Mouse (Mus musculus) lung, postnatal 0 days (tissue): ENCODE measurements around the gene Lypd3. TPM values are rescaled to one million over a fixed set of nuclear protein-coding genes. Genes with fewer than 3 reads are reported as not detected.
"Not testable (repeated sequence)": the region's sequence is repeated elsewhere in the genome, so short reads cannot be mapped to it uniquely, and the experiment has no call there.

Experiments
- ATAC-seq: fragments of 200-750 bp; cut with Nextera tagmentation; 2 replicates; pipeline ENCODE4 v1.8.0; 2017; ENCODE audit warnings: moderate library complexity
- DNase-seq: peaks from one replicate; pipeline ENCODE4 v3.0.0-alpha.2; 2016; ENCODE audit warnings: low spot score
- H3K27ac ChIP-seq: fragments of 300-500 bp; sonication (generic); 2 replicates; pipeline ENCODE4 v1.5.1; 2014; ENCODE audit warnings: antibody characterized with exemption, mild to moderate bottlenecking, low read length, mixed read lengths
- H3K27me3 ChIP-seq: fragments of 300-500 bp; sonication (generic); replicated peaks from 2 replicates; pipeline ENCODE4 v1.6.1; 2014; ENCODE audit warnings: low read length, mixed read lengths; ENCODE audit not compliant: insufficient read depth
- H3K36me3 ChIP-seq: fragments of 300-500 bp; sonication (generic); 2 replicates; pipeline ENCODE4 v1.6.1; 2014; ENCODE audit warnings: low read length, mixed read lengths; ENCODE audit not compliant: insufficient read depth
- H3K4me1 ChIP-seq: fragments of 300-500 bp; sonication (generic); 2 replicates; pipeline ENCODE4 v1.6.1; 2014; ENCODE audit warnings: antibody characterized with exemption, low read depth, low read length, mixed read lengths; ENCODE audit not compliant: insufficient read depth
- H3K4me2 ChIP-seq: fragments of 300-500 bp; sonication (generic); replicated peaks from 2 replicates; pipeline ENCODE4 v1.6.1; 2014; ENCODE audit warnings: low read depth, mild to moderate bottlenecking, low read length, moderate library complexity, mixed read lengths
- H3K4me3 ChIP-seq: fragments of 300-500 bp; sonication (generic); 2 replicates; pipeline ENCODE4 v1.5.1; 2014; ENCODE audit warnings: low read depth, low read length
- H3K9ac ChIP-seq: fragments of 300-500 bp; sonication (generic); replicated peaks from 2 replicates; pipeline ENCODE4 v1.6.1; 2014; ENCODE audit warnings: low read depth, mild to moderate bottlenecking
- H3K9me3 ChIP-seq: fragments of 300-500 bp; sonication (generic); 2 replicates; pipeline ENCODE4 v1.6.1; 2016; ENCODE audit warnings: low read length, mixed read lengths
- CTCF ChIP-seq: IDR thresholded peaks from 2 replicates; pipeline ENCODE4 v1.5.1; 2016; ENCODE audit warnings: antibody characterized with exemption, mild to moderate bottlenecking
- EP300 ChIP-seq: IDR thresholded peaks from 2 replicates; pipeline ENCODE4 v1.6.1; 2016; ENCODE audit warnings: antibody characterized with exemption, mild to moderate bottlenecking, control low read depth
- WGBS: fragments of 180-500 bp; shearing (Covaris S2); extraction: QIAGEN DNeasy Blood & Tissue Kit; methylation state at CpG from one replicate; pipeline ENCODE4 v1.1.7; 2014; 5-methylcytosine and 5-hydroxymethylcytosine counted together
- polyA plus RNA-seq: library from polyadenylated mRNA; unstranded; fragments of >200 nt; fragmentation: Nextera tagmentation; extraction: Ambion mirVana; gene quantifications from 2 replicates; pipeline ENCODE4 v1.2.1, GENCODE M21; 2015

Gene Lypd3
- polyA plus RNA-seq, 1 experiment from 2014 or later = not detected

- peak overlapping the region; percentile 71 for H3K27ac ChIP-seq
- WGBS = 0% methylated on average over 36 of the region's 36 CpGs
- peaks cover 11% of the 10 kb centered on the region; the same call in 1 of the 2 replicates for H3K27me3 ChIP-seq
- H3K36me3 ChIP-seq = no peaks in the 10 kb centered on the region
- DNase-seq = peak; percentile 91
- peak; percentile 86 for ATAC-seq
- peak overlapping the region; percentile 29 for H3K9ac ChIP-seq
- H3K9me3 ChIP-seq = no peaks in the 10 kb centered on the region
- peak overlapping the region; percentile 88 for H3K4me2 ChIP-seq
- peak overlapping the region; percentile 57 for H3K4me3 ChIP-seq
- TF ChIP-seq CTCF = no peak
- TF ChIP-seq EP300 = no peak
- H3K4me1 ChIP-seq = peaks cover 8% of the 10 kb centered on the region; the same call in 1 of the 2 replicates
Measured at GRCm38 (mm10) chr7:24610879-24611494, 25.4 kb upstream of the Lypd3 start.

- Histone ChIP-seq H3K4me2 (peak overlapping the region; percentile 88), H3K4me1 (peaks cover 8% of the 10 kb centered on the region; the same call in 1 of the 2 replicates), H3K4me3 (peak overlapping the region; percentile 57), H3K27ac (no peak overlapping the region), H3K36me3 (no peaks in the 10 kb centered on the region), H3K27me3 (peaks cover 11% of the 10 kb centered on the region; the same call in 1 of the 2 replicates), H3K9me3 (no peaks in the 10 kb centered on the region), H3K9ac (peak overlapping the region; percentile 29)
- no peak for ATAC-seq
- no peak for DNase-seq
- 8% methylated on average over 7 of the region's 7 CpGs for WGBS
- TF ChIP-seq CTCF = no peak
- TF ChIP-seq EP300 = no peak
Measured at GRCm38 (mm10) chr7:24611709-24612108, 24.6 kb upstream of the Lypd3 start.

- DNase-seq = no peak
- 3% methylated on average over 27 of the region's 27 CpGs for whole genome bisulfite sequencing
Measured at GRCm38 (mm10) chr7:24612308-24612910, 23.9 kb upstream of the Lypd3 start.

GRCm38 (mm10) chr7:24614816-24615215 lies 21.5 kb upstream of the Lypd3 start:
- 58% methylated on average over 13 of the region's 13 CpGs for WGBS
- DNase-seq (no peak), ATAC-seq (no peak)
- Histone ChIP-seq H3K36me3 (no peaks in the 10 kb centered on the region), H3K9ac (no peak overlapping the region), H3K27me3 (peaks cover 11% of the 10 kb centered on the region; the same call in 1 of the 2 replicates), H3K4me2 (no peak overlapping the region), H3K9me3 (no peaks in the 10 kb centered on the region), H3K4me3 (no peak overlapping the region), H3K27ac (no peak overlapping the region), H3K4me1 (peaks cover 8% of the 10 kb centered on the region; the same call in 1 of the 2 replicates)
- TF ChIP-seq CTCF = no peak
- no peak for TF ChIP-seq EP300

More at GRCm38 (mm10) chr7:24612308-24612910, 23.9 kb upstream of the Lypd3 start:
- ATAC-seq = no peak
- H3K27me3 ChIP-seq = peaks cover 11% of the 10 kb centered on the region; the same call in 1 of the 2 replicates
- peak overlapping the region; percentile 42 for H3K4me2 ChIP-seq
- peaks cover 8% of the 10 kb centered on the region; the same call in 1 of the 2 replicates for H3K4me1 ChIP-seq
- TF ChIP-seq EP300 (no peak), CTCF (no peak)
- no peaks in the 10 kb centered on the region for H3K36me3 ChIP-seq
- no peaks in the 10 kb centered on the region for H3K9me3 ChIP-seq
- H3K4me3 ChIP-seq = no peak overlapping the region
- no peak overlapping the region for H3K9ac ChIP-seq
- no peak overlapping the region for H3K27ac ChIP-seq

GRCm38 (mm10) chr7:24617763-24618162 lies 18.6 kb upstream of the Lypd3 start:
- H3K4me2 ChIP-seq = no peak overlapping the region
- ATAC-seq = no peak
- no peaks in the 10 kb centered on the region for H3K27me3 ChIP-seq
- peaks cover under 1% of the 10 kb centered on the region; the same call in 1 of the 2 replicates for H3K4me1 ChIP-seq
- no peaks in the 10 kb centered on the region for H3K9me3 ChIP-seq
- H3K9ac ChIP-seq = no peak overlapping the region
- H3K27ac ChIP-seq = no peak overlapping the region
- DNase-seq = no peak
- H3K4me3 ChIP-seq = no peak overlapping the region
- TF ChIP-seq CTCF = no peak
- no peak for TF ChIP-seq EP300
- 63% methylated on average over 8 of the region's 8 CpGs for WGBS
- H3K36me3 ChIP-seq = no peaks in the 10 kb centered on the region

- H3K36me3 ChIP-seq, H3K27ac ChIP-seq, H3K4me3 ChIP-seq, H3K27me3 ChIP-seq, H3K4me2 ChIP-seq, H3K9me3 ChIP-seq, ATAC-seq, H3K9ac ChIP-seq, DNase-seq, H3K4me1 ChIP-seq: not testable (repeated sequence)
- WGBS = 87% methylated on average over 8 of the region's 8 CpGs
Measured at GRCm38 (mm10) chr7:24618374-24618773, 18.0 kb upstream of the Lypd3 start.
